Mouse (Mus musculus) liver, postnatal 0 days (tissue): ENCODE measurements around the gene Mmaa. TPM values are rescaled to one million over a fixed set of nuclear protein-coding genes. Genes with fewer than 3 reads are reported as not detected.

Experiments
- ATAC-seq: fragments of 200-750 bp; cut with Nextera tagmentation; 2 replicates; pipeline ENCODE4 v1.8.0; 2017; ENCODE audit warnings: mild to moderate bottlenecking, moderate library complexity
- DNase-seq: peaks from one replicate; pipeline ENCODE4 v3.0.0-alpha.2; 2016
- H3K27ac ChIP-seq: fragments of 300-500 bp; sonication (generic); 2 replicates; pipeline ENCODE4 v1.5.1; 2014; ENCODE audit warnings: antibody characterized with exemption, moderate library complexity, mild to moderate bottlenecking, low read depth
- H3K27me3 ChIP-seq: fragments of 300-500 bp; sonication (generic); 2 replicates; pipeline ENCODE4 v1.6.1; 2014; ENCODE audit warnings: low read length, control low read depth, mixed read lengths; ENCODE audit not compliant: insufficient read depth
- H3K36me3 ChIP-seq: fragments of 300-500 bp; sonication (generic); replicated peaks from 2 replicates; pipeline ENCODE4 v1.6.1; 2014; ENCODE audit warnings: mild to moderate bottlenecking, control low read depth, low read length, moderate library complexity, mixed read lengths; ENCODE audit not compliant: insufficient read depth
- H3K4me1 ChIP-seq: fragments of 300-500 bp; sonication (generic); 2 replicates; pipeline ENCODE4 v1.6.1; 2014; ENCODE audit warnings: antibody characterized with exemption, mild to moderate bottlenecking, control low read depth; ENCODE audit not compliant: insufficient read depth
- H3K4me2 ChIP-seq: fragments of 300-500 bp; sonication (generic); 2 replicates; pipeline ENCODE4 v1.6.1; 2014; ENCODE audit warnings: low read depth, mild to moderate bottlenecking, low read length, moderate library complexity, mixed read lengths
- H3K4me3 ChIP-seq: fragments of 300-500 bp; sonication (generic); 2 replicates; pipeline ENCODE4 v1.5.1; 2014; ENCODE audit warnings: low read depth, low read length
- H3K9ac ChIP-seq: fragments of 300-500 bp; sonication (generic); replicated peaks from 2 replicates; pipeline ENCODE4 v1.6.1; 2014; ENCODE audit warnings: mild to moderate bottlenecking, moderate library complexity
- H3K9me3 ChIP-seq: fragments of 300-500 bp; sonication (generic); 2 replicates; pipeline ENCODE4 v1.6.1; 2016; ENCODE audit warnings: mild to moderate bottlenecking, control low read depth, low read length, mixed read lengths
- CTCF ChIP-seq: sonication (generic); IDR thresholded peaks from 2 replicates; pipeline ENCODE4 v1.5.1; 2016; ENCODE audit warnings: antibody characterized with exemption, low read depth
- EP300 ChIP-seq: IDR thresholded peaks from 2 replicates; pipeline ENCODE4 v1.6.1; 2016; ENCODE audit warnings: antibody characterized with exemption, low read depth, mild to moderate bottlenecking
- WGBS: fragments of 180-500 bp; shearing (Covaris S2); extraction: QIAGEN DNeasy Blood & Tissue Kit; methylation state at CpG from one replicate; pipeline ENCODE4 v1.1.7; 2014; ENCODE audit not compliant: insufficient replicate concordance; 5-methylcytosine and 5-hydroxymethylcytosine counted together
- polyA plus RNA-seq: library from polyadenylated mRNA; unstranded; fragments of >200 nt; fragmentation: Nextera tagmentation; extraction: Ambion mirVana; gene quantifications from 2 replicates; pipeline ENCODE4 v1.2.1, GENCODE M21; 2015

The Mmaa gene
- polyA plus RNA-seq, 1 experiment from 2014 or later: 6.3 TPM

DNA sequence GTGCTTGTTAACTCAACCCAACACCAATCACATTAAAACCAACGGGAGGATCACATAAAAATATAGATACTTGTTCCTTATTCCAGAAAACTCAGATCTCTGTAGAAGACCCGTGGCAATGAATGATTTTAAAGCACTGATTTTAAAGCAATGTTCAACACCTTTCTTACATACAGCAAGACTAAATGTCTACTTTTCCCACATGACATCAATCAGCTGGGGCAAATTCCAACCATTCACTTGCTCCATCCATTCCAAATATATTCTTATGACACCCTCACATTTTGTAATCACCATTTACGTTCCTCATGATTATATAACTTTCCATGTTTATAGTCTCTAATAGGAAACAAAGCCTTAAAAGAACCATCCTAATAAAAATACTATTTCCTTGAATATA lies 896 bp downstream of the Mmaa start:
- 0 out of 2 replicates have a peak overlapping the region, but pooled peaks have one; percentile 3 for H3K9ac ChIP-seq
- no peak for DNase-seq
- WGBS: 37% methylated on average over 3 of the region's 3 CpGs

DNA sequence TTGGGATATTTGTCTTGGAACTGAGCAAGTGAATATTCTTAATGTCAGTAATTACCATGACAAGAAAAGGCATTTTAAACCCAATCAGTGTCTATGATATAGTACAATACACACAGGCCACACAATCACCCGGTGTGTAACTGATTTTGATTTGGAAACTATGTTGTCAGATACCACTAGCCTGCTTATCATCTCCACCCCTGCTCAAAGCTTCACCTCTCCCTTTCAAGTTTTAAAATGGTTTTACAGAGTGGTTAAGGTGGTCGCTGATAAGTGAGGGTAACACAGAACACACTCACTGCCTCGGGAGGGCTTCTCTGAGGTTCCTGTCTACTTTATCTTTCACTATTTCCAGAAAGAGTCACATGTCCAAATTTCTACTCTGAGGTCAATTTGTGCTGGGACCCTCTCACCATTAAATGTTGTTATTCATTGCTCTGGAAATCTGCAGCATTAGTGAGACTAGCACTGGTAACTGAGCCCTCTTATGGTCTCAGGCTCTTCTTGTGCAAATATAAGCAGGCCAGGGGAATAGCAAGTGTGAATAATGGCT lies 1.9 kb downstream of the Mmaa start:
- H3K4me3 ChIP-seq: no peak overlapping the region
- no peaks in the 10 kb centered on the region for H3K9me3 ChIP-seq
- WGBS: 45% methylated on average over 3 of the region's 3 CpGs
- peak overlapping the region; percentile 7; the same call in 1 of the 2 replicates for H3K4me2 ChIP-seq
- ATAC-seq (no peak), DNase-seq (no peak)
- TF ChIP-seq CTCF: no peak
- no peak for TF ChIP-seq EP300
- no peak overlapping the region for H3K27ac ChIP-seq
- H3K27me3 ChIP-seq: no peaks in the 10 kb centered on the region
- H3K36me3 ChIP-seq: no peaks in the 10 kb centered on the region
- H3K4me1 ChIP-seq: peaks cover 17% of the 10 kb centered on the region; the same call in 1 of the 2 replicates
- no peak overlapping the region for H3K9ac ChIP-seq

More for the DNA sequence above, 896 bp downstream of the Mmaa start:
- ATAC-seq: no peak
- peaks cover 17% of the 10 kb centered on the region; the same call in 1 of the 2 replicates for H3K4me1 ChIP-seq
- H3K27ac ChIP-seq: peak overlapping the region; percentile 79; the same call in 1 of the 2 replicates
- H3K27me3 ChIP-seq: no peaks in the 10 kb centered on the region
- H3K36me3 ChIP-seq: no peaks in the 10 kb centered on the region
- no peak for TF ChIP-seq CTCF
- TF ChIP-seq EP300: no peak
- H3K4me2 ChIP-seq: peak overlapping the region; percentile 87
- H3K4me3 ChIP-seq: peak overlapping the region; percentile 61
- H3K9me3 ChIP-seq: no peaks in the 10 kb centered on the region

DNA sequence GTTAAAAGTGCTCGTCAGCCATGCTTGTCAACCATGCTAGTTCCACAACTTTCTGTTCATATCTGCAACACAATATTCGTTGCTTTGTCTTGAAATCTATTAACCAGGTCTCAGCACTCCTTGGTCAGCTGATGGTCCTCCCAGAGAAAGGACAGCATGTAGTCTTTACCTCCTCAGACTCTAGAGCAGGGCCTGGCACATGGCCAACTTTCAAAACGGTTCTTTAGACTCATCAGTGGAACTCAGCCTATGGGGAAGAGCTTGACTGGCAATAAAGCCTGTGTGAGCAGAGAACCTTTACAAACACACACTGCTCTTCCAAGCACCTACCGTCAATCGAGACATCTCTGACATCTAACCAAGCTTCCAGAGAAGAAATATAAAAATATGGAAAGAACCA lies 5.1 kb downstream of the Mmaa start:
- Histone ChIP-seq H3K9me3 (no peaks in the 10 kb centered on the region), H3K4me3 (no peak overlapping the region), H3K4me2 (no peak overlapping the region), H3K4me1 (peaks cover 11% of the 10 kb centered on the region; the same call in 1 of the 2 replicates), H3K27me3 (no peaks in the 10 kb centered on the region), H3K36me3 (no peaks in the 10 kb centered on the region), H3K27ac (no peak overlapping the region), H3K9ac (no peak overlapping the region)
- ATAC-seq: no peak
- 66% methylated on average over 5 of the region's 5 CpGs for WGBS
- no peak for TF ChIP-seq CTCF
- no peak for TF ChIP-seq EP300
- peak; percentile 27 for DNase-seq

DNA sequence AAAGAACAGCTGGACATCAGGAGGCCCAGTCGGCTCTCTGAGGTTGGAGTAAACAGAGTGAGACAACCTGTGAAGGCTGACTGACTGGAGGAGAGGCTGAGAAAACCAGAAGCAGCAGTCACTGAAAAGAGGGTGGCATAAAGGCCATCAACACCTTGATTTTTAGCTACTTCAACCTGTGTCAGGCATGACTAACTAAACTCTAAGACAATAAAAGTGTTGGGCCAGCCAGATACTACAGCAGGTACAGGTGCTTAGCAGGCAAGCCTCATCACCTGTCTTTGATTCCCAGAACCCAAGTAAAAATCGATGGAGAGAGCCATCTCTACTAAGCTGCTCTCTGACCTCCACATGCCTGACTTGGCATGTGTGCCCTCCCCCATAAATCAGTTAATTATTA lies 6.1 kb downstream of the Mmaa start:
- no peak overlapping the region for H3K27ac ChIP-seq
- no peaks in the 10 kb centered on the region for H3K9me3 ChIP-seq
- 50% methylated on average over 2 of the region's 2 CpGs for WGBS
- no peak overlapping the region for H3K4me3 ChIP-seq
- DNase-seq: no peak
- no peaks in the 10 kb centered on the region for H3K27me3 ChIP-seq
- no peak overlapping the region for H3K4me2 ChIP-seq
- peaks cover 9% of the 10 kb centered on the region; the same call in 1 of the 2 replicates for H3K4me1 ChIP-seq
- TF ChIP-seq EP300 (no peak), CTCF (no peak)
- no peaks in the 10 kb centered on the region for H3K36me3 ChIP-seq
- no peak overlapping the region for H3K9ac ChIP-seq
- ATAC-seq: no peak

DNA sequence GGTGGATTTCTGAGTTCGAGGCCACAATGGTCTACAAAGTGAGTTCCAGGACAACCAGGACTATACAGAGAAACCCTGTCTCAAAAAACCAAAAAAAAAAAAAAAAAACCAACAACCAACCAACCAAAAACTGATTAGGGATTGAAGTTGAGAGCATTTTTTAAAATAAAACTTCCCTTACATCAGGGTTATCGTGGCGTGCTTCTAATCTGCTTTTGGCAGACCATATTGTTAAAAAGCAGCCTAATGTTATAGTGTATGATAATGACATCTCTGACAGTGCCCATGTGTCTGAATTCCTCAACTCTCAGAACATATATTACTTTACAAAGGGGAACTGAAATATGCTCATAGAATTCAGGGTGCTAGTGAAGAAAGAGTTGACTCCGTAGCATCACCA lies 6.5 kb downstream of the Mmaa start:
- ATAC-seq (no peak), DNase-seq (no peak)
- Histone ChIP-seq H3K9me3 (no peaks in the 10 kb centered on the region), H3K9ac (no peak overlapping the region), H3K4me1 (peaks cover 5% of the 10 kb centered on the region; the same call in 1 of the 2 replicates), H3K27me3 (no peaks in the 10 kb centered on the region), H3K4me3 (no peak overlapping the region), H3K36me3 (no peaks in the 10 kb centered on the region), H3K27ac (no peak overlapping the region), H3K4me2 (no peak overlapping the region)
- TF ChIP-seq CTCF: no peak
- no peak for TF ChIP-seq EP300
- WGBS: 65% methylated on average over 4 of the region's 4 CpGs

DNA sequence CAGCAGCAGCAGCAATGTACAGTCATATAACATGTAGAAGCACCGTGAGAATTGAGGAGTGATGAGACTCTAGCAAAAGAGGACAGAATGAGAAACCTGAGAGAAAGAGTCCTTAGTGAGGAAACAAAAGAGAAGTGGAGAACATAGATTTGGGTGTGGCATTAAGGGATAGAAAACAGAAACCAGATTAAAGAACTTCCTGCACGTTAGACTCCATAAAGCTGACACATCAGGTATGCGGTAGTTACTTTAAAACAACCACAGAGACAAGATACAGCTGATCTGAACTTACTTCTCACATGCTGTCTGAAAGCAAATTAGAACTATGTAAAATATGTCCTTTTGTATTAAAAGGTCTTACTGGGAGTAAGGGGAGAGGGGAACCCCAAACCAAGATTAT lies 8.3 kb downstream of the Mmaa start:
- Histone ChIP-seq H3K27ac (no peak overlapping the region), H3K9me3 (no peaks in the 10 kb centered on the region), H3K9ac (no peak overlapping the region), H3K27me3 (no peaks in the 10 kb centered on the region), H3K4me3 (no peak overlapping the region), H3K4me1 (no peaks in the 10 kb centered on the region; the same call in 1 of the 2 replicates), H3K4me2 (no peak overlapping the region), H3K36me3 (peaks cover 5% of the 10 kb centered on the region; the same call in 1 of the 2 replicates)
- ATAC-seq (no peak), DNase-seq (no peak)
- WGBS: 75% methylated on average over 3 of the region's 3 CpGs
- no peak for TF ChIP-seq EP300
- no peak for TF ChIP-seq CTCF
